Mouse (Mus musculus) G1E (cell line): Measurements from ENCODE around the gene Nemp1.
"Not testable (repeated sequence)": the region's sequence is repeated elsewhere in the genome, so short reads cannot be mapped to it uniquely, and the experiment has no call there.

ENCODE experiments used
- CTCF ChIP-seq: IDR thresholded peaks from 2 replicates; pipeline ENCODE4 v1.5.1; 2012; ENCODE audit warnings: low read depth, low read length, inconsistent platforms, mixed read lengths
- GATA1 ChIP-seq: IDR thresholded peaks from 2 replicates; pipeline ENCODE4 v1.6.1; 2012; ENCODE audit warnings: borderline replicate concordance, low read length, inconsistent platforms, mixed read lengths
- GATA2 ChIP-seq: IDR thresholded peaks from 2 replicates; pipeline ENCODE4 v1.6.1; 2012; ENCODE audit warnings: low read depth, low read length, inconsistent platforms, borderline replicate concordance
- POLR2AphosphoS5 ChIP-seq: IDR thresholded peaks from 2 replicates; pipeline ENCODE4 v1.6.1; 2012; ENCODE audit warnings: low read depth, low read length, inconsistent platforms; ENCODE audit not compliant: insufficient replicate concordance
- TAL1 ChIP-seq: conservative IDR thresholded peaks from 2 replicates; pipeline ENCODE4 v1.6.1; 2012; ENCODE audit warnings: low read depth, low read length, inconsistent platforms, mixed read lengths

- TF ChIP-seq GATA1, CTCF, POLR2AphosphoS5, TAL1, GATA2: not testable (repeated sequence)
These were observed 9.1 kb upstream of the Nemp1 start for GRCm38 (mm10) chr10:127657617-127658016.
